Mouse (Mus musculus) MEL (cell line): ENCODE data around the gene Pla2g3.

Experiments
- CTCF ChIP-seq, 3 experiments: IDR thresholded peaks in 2 of 3; conservative IDR thresholded peaks in 1 of 3; 2 replicates each; pipeline ENCODE4 v1.5.1; 2011 to 2012; ENCODE audit warnings: low read length in 3 of 3, low read depth in 2 of 3, mild to moderate bottlenecking in 2 of 3, improper control_type of control experiment in 1 of 3, inconsistent platforms in 1 of 3, mixed read lengths in 1 of 3, moderate library complexity in 1 of 3; ENCODE audit not compliant: control insufficient read depth in 1 of 3, insufficient read depth in 1 of 3, poor library complexity in 1 of 3, severe bottlenecking in 1 of 3
- ELF1 ChIP-seq: IDR thresholded peaks from 2 replicates; pipeline ENCODE4 v1.6.1; 2014; ENCODE audit warnings: low read depth, mild to moderate bottlenecking, inconsistent platforms, low read length, improper control_type of control experiment, moderate library complexity
- GATA1 ChIP-seq: IDR thresholded peaks from 2 replicates; pipeline ENCODE4 v1.6.1; 2011; ENCODE audit warnings: low read depth, low read length, improper control_type of control experiment
- KAT2A ChIP-seq: conservative IDR thresholded peaks from 2 replicates; pipeline ENCODE4 v1.6.1; 2012; ENCODE audit warnings: low read depth, low read length, improper control_type of control experiment, inconsistent platforms
- NELFE ChIP-seq: IDR thresholded peaks from 2 replicates; pipeline ENCODE4 v1.6.1; 2011; ENCODE audit warnings: low read depth, low read length, improper control_type of control experiment
- POLR2A ChIP-seq, 2 experiments: IDR thresholded peaks; 2 replicates each; pipeline ENCODE4 v1.6.1; 2011 to 2012; ENCODE audit warnings: low read length in 2 of 2, mild to moderate bottlenecking in 2 of 2, control low read depth in 1 of 2, improper control_type of control experiment in 1 of 2, low read depth in 1 of 2, moderate library complexity in 1 of 2; ENCODE audit not compliant: control insufficient read depth in 1 of 2, insufficient read depth in 1 of 2, poor library complexity in 1 of 2
- RAD21 ChIP-seq: IDR thresholded peaks from 2 replicates; pipeline ENCODE4 v1.6.1; 2011; ENCODE audit warnings: mild to moderate bottlenecking, low read depth, low read length, improper control_type of control experiment
- SIN3A ChIP-seq: IDR thresholded peaks from 2 replicates; pipeline ENCODE4 v1.6.1; 2012; ENCODE audit warnings: low read length, improper control_type of control experiment, inconsistent platforms

DNA sequence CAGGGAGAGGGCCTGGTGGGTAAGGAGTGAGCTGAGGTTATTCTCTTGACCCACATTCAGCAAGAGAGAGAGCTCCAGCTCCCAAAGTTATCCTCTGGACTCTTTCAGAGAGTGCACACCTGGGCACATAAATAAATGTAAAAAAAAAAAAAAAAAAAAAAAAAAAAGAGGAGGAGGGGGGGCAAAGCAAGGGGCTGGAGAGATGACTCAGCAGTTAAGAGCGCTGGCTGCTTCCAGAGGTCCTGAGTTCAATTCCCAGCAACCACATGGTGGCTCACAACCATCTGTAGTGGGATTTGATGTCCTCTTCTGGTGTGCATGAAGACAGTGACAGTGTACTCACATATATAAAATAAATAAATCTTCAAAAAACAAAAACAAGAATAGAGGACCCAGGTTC, 9.2 kb downstream of the Pla2g3 start:
- TF ChIP-seq CTCF (IDR thresholded peaks at IDR 0.05 in 2 of 3, conservative IDR thresholded peaks at IDR 0.05 in 1 of 3; ENCODE audit: control insufficient read depth in 1 of 3, insufficient read depth in 1 of 3, low read depth in 2 of 3, low read length in 3 of 3, poor library complexity in 1 of 3, severe bottlenecking in 1 of 3) = no peak
- no peak for TF ChIP-seq POLR2A (IDR thresholded peaks at IDR 0.05; ENCODE audit: control insufficient read depth in 1 of 2, insufficient read depth in 1 of 2, low read depth in 1 of 2, low read length in 2 of 2, poor library complexity in 1 of 2)
- no peak for TF ChIP-seq GATA1
- TF ChIP-seq NELFE = no peak
- TF ChIP-seq KAT2A = no peak
- no peak for TF ChIP-seq ELF1
- TF ChIP-seq RAD21 = no peak
- TF ChIP-seq SIN3A = no peak
